Mouse (Mus musculus) kidney, adult 9 months (tissue): Measurements from ENCODE around the gene Rfpl4b.
"Not testable (repeated sequence)": the region's sequence is repeated elsewhere in the genome, so short reads cannot be mapped to it uniquely, and the experiment has no call there.

Source experiments
- DNase-seq: peaks from one replicate; pipeline ENCODE4 v3.0.0; 2022

The Rfpl4b gene

GRCm38 (mm10) chr10:38821679-38822078 lies at the start of gene Rfpl4b:
TSS of gene Rfpl4b (minus strand) at chr10:38821779.
- no peak for DNase-seq

- DNase-seq, result peak; percentile 4
Measured at GRCm38 (mm10) chr10:38855186-38855585, 33.6 kb upstream of the Rfpl4b start.

- DNase-seq, result not testable (repeated sequence)
Measured at GRCm38 (mm10) chr10:38850006-38850405, 28.4 kb upstream of the Rfpl4b start.

- peak; percentile 59 for DNase-seq
Measured at GRCm38 (mm10) chr10:38848884-38849499, 27.4 kb upstream of the Rfpl4b start.

- DNase-seq, result no peak
Measured at GRCm38 (mm10) chr10:38848231-38848630, 26.7 kb upstream of the Rfpl4b start.

GRCm38 (mm10) chr10:38823741-38824140 lies 2.2 kb upstream of the Rfpl4b start:
- DNase-seq, result no peak

GRCm38 (mm10) chr10:38806056-38806455 lies 15.5 kb downstream of the Rfpl4b start:
- no peak for DNase-seq

GRCm38 (mm10) chr10:38804047-38804446 lies 17.5 kb downstream of the Rfpl4b start:
- DNase-seq, result no peak

- DNase-seq, result no peak
Measured at GRCm38 (mm10) chr10:38803304-38803703, 18.3 kb downstream of the Rfpl4b start.

- no peak for DNase-seq
Measured at GRCm38 (mm10) chr10:38788612-38789011, 33.0 kb downstream of the Rfpl4b start.
